Mouse (Mus musculus) kidney, embryonic 16.5 days (tissue): ENCODE measurements around the gene Bhlhe41. TPM values are rescaled to one million over a fixed set of nuclear protein-coding genes. Genes with fewer than 3 reads are reported as not detected.

Experiments
- ATAC-seq: fragments of 200-750 bp; cut with Nextera tagmentation; 2 replicates; pipeline ENCODE4 v1.8.0; 2017; ENCODE audit warnings: moderate TSS enrichment; ENCODE audit not compliant: low FRiP score, low TSS enrichment
- H3K27ac ChIP-seq: fragments of 300-500 bp; sonication (generic); 2 replicates; pipeline ENCODE4 v1.5.1; 2014; ENCODE audit warnings: low read length
- H3K27me3 ChIP-seq: fragments of 300-500 bp; sonication (generic); 2 replicates; pipeline ENCODE4 v1.6.1; 2014; ENCODE audit warnings: low read length, control low read depth, mixed read lengths; ENCODE audit not compliant: insufficient read depth
- H3K36me3 ChIP-seq: fragments of 300-500 bp; sonication (generic); 2 replicates; pipeline ENCODE4 v1.6.1; 2014; ENCODE audit warnings: low read length, control low read depth, mixed read lengths; ENCODE audit not compliant: insufficient read depth
- H3K4me1 ChIP-seq: fragments of 300-500 bp; sonication (generic); 2 replicates; pipeline ENCODE4 v1.6.1; 2014; ENCODE audit warnings: low read length, control low read depth, mixed read lengths; ENCODE audit not compliant: insufficient read depth
- H3K4me2 ChIP-seq: fragments of 300-500 bp; sonication (generic); replicated peaks from 2 replicates; pipeline ENCODE4 v1.6.1; 2014; ENCODE audit warnings: low read depth, low read length
- H3K4me3 ChIP-seq: fragments of 300-500 bp; sonication (generic); 2 replicates; pipeline ENCODE4 v1.5.1; 2014; ENCODE audit warnings: mild to moderate bottlenecking, low read length
- H3K9ac ChIP-seq: fragments of 300-500 bp; sonication (generic); replicated peaks from 2 replicates; pipeline ENCODE4 v1.6.1; 2014; ENCODE audit warnings: low read length
- H3K9me3 ChIP-seq: fragments of 300-500 bp; sonication (generic); 2 replicates; pipeline ENCODE4 v1.6.1; 2016; ENCODE audit warnings: low read length, control low read depth
- WGBS: fragments of 180-500 bp; shearing (Covaris S2); extraction: QIAGEN DNeasy Blood & Tissue Kit; methylation state at CpG from one replicate; pipeline ENCODE4 v1.1.7; 2014; 5-methylcytosine and 5-hydroxymethylcytosine counted together
- polyA plus RNA-seq: library from polyadenylated mRNA; unstranded; fragments of >200 nt; fragmentation: Nextera tagmentation; extraction: Ambion mirVana; gene quantifications from 2 replicates; pipeline ENCODE4 v1.2.1, GENCODE M21; 2015

Bhlhe41 gene
- polyA plus RNA-seq, 1 experiment from 2014 or later, result 0.94 TPM

DNA sequence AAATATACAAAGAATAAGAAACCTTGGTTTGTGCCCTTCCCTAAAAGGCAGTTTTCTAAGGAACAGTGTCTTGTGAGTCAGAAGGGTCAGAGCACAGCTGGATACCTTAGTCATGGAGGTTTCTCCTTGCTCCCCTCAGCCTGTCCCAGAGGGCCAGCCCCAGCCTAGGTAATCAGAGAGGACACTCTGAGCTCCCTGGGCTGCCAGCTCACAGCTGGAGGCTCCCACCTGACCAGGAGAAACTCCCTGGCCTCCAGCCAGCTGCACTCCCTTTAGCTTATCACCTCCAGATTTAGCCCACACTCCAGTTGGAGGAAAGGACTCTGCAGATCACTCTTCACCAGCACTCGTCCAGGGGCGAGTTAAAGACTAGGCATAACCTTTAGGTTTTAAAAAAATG, 14.6 kb downstream of the Bhlhe41 start:
- H3K4me2 ChIP-seq, result no peak overlapping the region
- H3K9ac ChIP-seq, result no peak overlapping the region
- peaks cover 8% of the 10 kb centered on the region for H3K4me1 ChIP-seq
- peaks cover 3% of the 10 kb centered on the region; the same call in 1 of the 2 replicates for H3K9me3 ChIP-seq
- 69% methylated on average over 2 of the region's 2 CpGs for WGBS
- no peak overlapping the region for H3K27ac ChIP-seq
- ATAC-seq, result no peak
- H3K4me3 ChIP-seq, result no peak overlapping the region
- H3K27me3 ChIP-seq, result no peaks in the 10 kb centered on the region
- no peaks in the 10 kb centered on the region for H3K36me3 ChIP-seq

GRCm38 (mm10) chr6:145847661-145848060, 17.7 kb downstream of the Bhlhe41 start:
- 70% methylated on average over 8 of the region's 8 CpGs for WGBS
- ATAC-seq, result no peak
- Histone ChIP-seq H3K9ac (no peak overlapping the region), H3K4me2 (no peak overlapping the region), H3K9me3 (peaks cover 3% of the 10 kb centered on the region; the same call in 1 of the 2 replicates), H3K36me3 (no peaks in the 10 kb centered on the region), H3K4me1 (no peaks in the 10 kb centered on the region), H3K4me3 (no peak overlapping the region), H3K27ac (no peak overlapping the region), H3K27me3 (no peaks in the 10 kb centered on the region)

DNA sequence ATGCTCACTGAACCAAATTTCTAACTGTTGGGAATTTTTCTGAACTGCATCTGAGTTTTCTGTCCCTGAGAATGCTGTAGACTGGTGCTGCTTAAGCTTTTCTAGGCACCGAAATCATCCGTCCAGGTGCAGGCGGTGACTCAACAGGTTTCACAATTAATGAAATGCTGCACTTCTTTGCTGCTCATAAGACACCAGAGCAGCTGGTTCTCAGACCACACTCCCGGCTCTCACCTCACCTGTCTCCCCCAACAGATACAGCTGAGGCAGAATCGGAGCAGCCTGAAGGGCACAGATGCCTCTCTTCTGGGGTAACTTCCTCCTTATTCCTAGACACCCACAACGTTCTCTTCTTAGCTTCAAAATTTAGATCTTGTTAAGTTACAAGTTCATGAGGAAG, 18.4 kb downstream of the Bhlhe41 start:
- H3K9me3 ChIP-seq, result peaks cover 3% of the 10 kb centered on the region; the same call in 1 of the 2 replicates
- H3K27ac ChIP-seq, result no peak overlapping the region
- no peaks in the 10 kb centered on the region for H3K4me1 ChIP-seq
- ATAC-seq, result no peak
- H3K36me3 ChIP-seq, result no peaks in the 10 kb centered on the region
- 84% methylated on average over 6 of the region's 6 CpGs for WGBS
- no peak overlapping the region for H3K9ac ChIP-seq
- H3K27me3 ChIP-seq, result no peaks in the 10 kb centered on the region
- no peak overlapping the region for H3K4me3 ChIP-seq
- no peak overlapping the region for H3K4me2 ChIP-seq

DNA sequence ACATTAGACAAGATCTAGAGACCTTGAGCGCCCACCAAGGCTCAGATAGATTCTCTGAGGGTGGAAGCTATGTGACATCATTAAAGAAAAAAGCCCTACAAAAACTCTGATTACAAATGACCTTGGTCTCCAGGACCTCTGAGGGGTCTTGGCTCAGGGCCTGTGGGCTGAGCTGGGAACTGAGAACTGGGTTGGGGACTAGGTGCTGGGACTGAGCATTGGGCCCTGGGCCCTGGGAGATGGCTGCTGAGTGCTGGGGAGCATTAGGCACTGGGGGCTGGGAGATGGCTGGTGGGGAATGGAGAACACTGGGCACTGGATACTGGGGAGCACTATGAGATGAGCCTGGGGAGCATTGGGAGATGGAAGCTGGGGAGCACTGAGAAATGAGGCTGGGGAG, 19.3 kb downstream of the Bhlhe41 start:
- Histone ChIP-seq H3K4me3 (no peak overlapping the region), H3K36me3 (no peaks in the 10 kb centered on the region)
- 64% methylated on average over 1 of the region's 1 CpGs for WGBS

DNA sequence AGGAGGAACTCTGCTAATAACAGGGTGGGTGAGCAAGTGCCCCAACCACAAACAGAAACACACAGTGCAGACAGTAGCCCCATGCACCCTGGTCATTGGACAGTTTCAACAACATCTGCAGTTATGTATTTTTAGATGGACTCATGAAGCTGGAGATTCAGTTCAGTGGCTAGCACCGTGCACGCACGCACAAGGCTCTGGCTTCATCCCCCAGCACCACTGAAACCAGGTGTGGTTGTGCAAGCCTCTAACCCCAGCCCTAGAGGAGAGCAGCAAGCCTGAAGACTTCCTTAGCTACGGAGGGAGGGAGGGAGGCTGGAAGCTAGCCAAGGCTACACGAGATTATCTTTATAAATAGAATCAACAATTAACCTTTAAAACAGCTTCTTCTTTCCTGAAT, 19.7 kb downstream of the Bhlhe41 start:
- 54% methylated on average over 5 of the region's 5 CpGs for WGBS
- no peaks in the 10 kb centered on the region for H3K36me3 ChIP-seq

More for the DNA sequence above, 19.3 kb downstream of the Bhlhe41 start:
- Histone ChIP-seq H3K4me1 (no peaks in the 10 kb centered on the region), H3K27ac (no peak overlapping the region), H3K9ac (no peak overlapping the region), H3K9me3 (peaks cover 3% of the 10 kb centered on the region; the same call in 1 of the 2 replicates), H3K4me2 (no peak overlapping the region), H3K27me3 (no peaks in the 10 kb centered on the region)
- ATAC-seq, result no peak

GRCm38 (mm10) chr6:145835359-145835758, 30.0 kb downstream of the Bhlhe41 start:
- H3K4me2 ChIP-seq, result no peak overlapping the region
- no peaks in the 10 kb centered on the region for H3K36me3 ChIP-seq
- no peak overlapping the region for H3K4me3 ChIP-seq
- no peaks in the 10 kb centered on the region for H3K9me3 ChIP-seq
- no peak overlapping the region for H3K9ac ChIP-seq
- WGBS, result 56% methylated on average over 6 of the region's 6 CpGs
- H3K4me1 ChIP-seq, result no peaks in the 10 kb centered on the region
- no peak for ATAC-seq
- no peak overlapping the region for H3K27ac ChIP-seq
- H3K27me3 ChIP-seq, result no peaks in the 10 kb centered on the region

More for the DNA sequence above, 19.7 kb downstream of the Bhlhe41 start:
- Histone ChIP-seq H3K9ac (no peak overlapping the region), H3K4me1 (no peaks in the 10 kb centered on the region), H3K4me3 (no peak overlapping the region), H3K4me2 (no peak overlapping the region), H3K27me3 (no peaks in the 10 kb centered on the region), H3K27ac (no peak overlapping the region), H3K9me3 (peaks cover 3% of the 10 kb centered on the region; the same call in 1 of the 2 replicates)
- ATAC-seq, result no peak; the same call in 1 of the 2 replicates

DNA sequence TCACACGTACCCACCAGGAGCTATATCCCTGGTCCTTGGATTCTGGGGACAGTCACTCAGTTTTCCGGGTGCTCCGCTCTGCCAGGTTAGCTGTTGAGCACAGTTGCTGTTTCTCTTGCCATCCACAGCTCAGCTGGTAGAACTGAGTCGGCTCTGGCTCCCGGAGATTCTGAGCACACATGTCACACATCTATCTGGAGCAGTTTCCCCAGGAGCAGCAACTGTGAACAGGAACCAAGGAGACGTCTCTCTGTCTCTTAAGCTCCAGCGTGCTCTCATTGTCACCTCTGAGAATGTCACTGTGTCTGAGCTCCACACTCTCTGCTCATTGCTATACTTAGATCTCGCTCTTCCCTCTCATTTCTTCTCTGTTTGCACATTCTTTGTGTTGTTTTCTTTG, 32.4 kb downstream of the Bhlhe41 start:
- 73% methylated on average over 8 of the region's 8 CpGs for WGBS
- no peak overlapping the region for H3K4me2 ChIP-seq
- no peaks in the 10 kb centered on the region for H3K9me3 ChIP-seq
- no peak overlapping the region for H3K27ac ChIP-seq
- no peak for ATAC-seq
- H3K9ac ChIP-seq, result no peak overlapping the region
- H3K4me3 ChIP-seq, result no peak overlapping the region
- no peaks in the 10 kb centered on the region for H3K36me3 ChIP-seq
- no peaks in the 10 kb centered on the region for H3K27me3 ChIP-seq
- H3K4me1 ChIP-seq, result no peaks in the 10 kb centered on the region

DNA sequence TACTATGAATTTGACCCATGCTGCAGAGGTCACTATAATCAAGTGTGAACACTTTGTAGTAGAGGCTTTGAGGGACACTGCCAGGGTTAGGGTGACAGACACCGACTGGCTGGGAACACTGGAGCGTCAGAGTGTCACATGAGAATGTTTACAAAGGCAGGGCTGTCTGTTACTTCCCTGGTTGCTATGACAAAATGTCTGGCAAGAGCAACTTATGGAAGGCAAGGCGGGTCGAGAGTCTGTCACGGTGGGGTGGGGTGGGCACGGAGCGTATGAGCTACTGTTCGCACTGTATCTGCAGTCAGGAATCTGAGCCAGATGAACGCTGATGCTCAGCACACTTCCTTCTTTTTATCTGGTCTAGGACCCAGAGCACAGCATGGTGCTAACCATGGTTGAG, 34.7 kb downstream of the Bhlhe41 start:
- H3K9ac ChIP-seq, result no peak overlapping the region
- ATAC-seq, result peak; percentile 59; the same call in 1 of the 2 replicates
- no peaks in the 10 kb centered on the region for H3K27me3 ChIP-seq
- WGBS, result 28% methylated on average over 9 of the region's 9 CpGs
- 0 out of 2 replicates have a peak, but pooled peaks cover 1% of the 10 kb centered on the region for H3K36me3 ChIP-seq
- H3K9me3 ChIP-seq, result no peaks in the 10 kb centered on the region
- H3K4me3 ChIP-seq, result no peak overlapping the region
- H3K4me1 ChIP-seq, result no peaks in the 10 kb centered on the region
- H3K4me2 ChIP-seq, result peak overlapping the region; percentile 35; the same call in 1 of the 2 replicates
- H3K27ac ChIP-seq, result no peak overlapping the region

GRCm38 (mm10) chr6:145830117-145830516, 35.2 kb downstream of the Bhlhe41 start:
- Histone ChIP-seq H3K9me3 (peaks cover 4% of the 10 kb centered on the region; the same call in 1 of the 2 replicates), H3K9ac (no peak overlapping the region), H3K4me1 (no peaks in the 10 kb centered on the region), H3K36me3 (peaks cover 6% of the 10 kb centered on the region; the same call in 1 of the 2 replicates), H3K4me3 (no peak overlapping the region), H3K4me2 (peak overlapping the region; percentile 35; the same call in 1 of the 2 replicates), H3K27ac (no peak overlapping the region), H3K27me3 (no peaks in the 10 kb centered on the region)
- ATAC-seq, result peak; percentile 72; the same call in 1 of the 2 replicates
- 14% methylated on average over 8 of the region's 8 CpGs for WGBS

- Histone ChIP-seq H3K4me2 (no peak overlapping the region), H3K4me3 (no peak overlapping the region), H3K36me3 (peaks cover 9% of the 10 kb centered on the region; the same call in 1 of the 2 replicates), H3K9ac (no peak overlapping the region), H3K9me3 (peaks cover 4% of the 10 kb centered on the region; the same call in 1 of the 2 replicates), H3K27ac (no peak overlapping the region), H3K27me3 (no peaks in the 10 kb centered on the region), H3K4me1 (no peaks in the 10 kb centered on the region)
- WGBS, result 77% methylated on average over 16 of the region's 16 CpGs
- no peak for ATAC-seq
Observed at GRCm38 (mm10) chr6:145829062-145829835, 36.1 kb downstream of the Bhlhe41 start.
